Mouse (Mus musculus) C2C12 (cell line): ENCODE measurements around the gene Pde4c.

ENCODE experiments used
- CEBPB ChIP-seq: IDR thresholded peaks from one replicate; pipeline ENCODE4 v1.6.1; 2011; ENCODE audit warnings: low read depth, mild to moderate bottlenecking, control low read depth, moderate library complexity
- CTCF ChIP-seq: IDR thresholded peaks from one replicate; pipeline ENCODE4 v1.5.1; 2011; ENCODE audit not compliant: control insufficient read depth, insufficient read depth, insufficient read length
- MAX ChIP-seq: IDR thresholded peaks from one replicate; pipeline ENCODE4 v1.6.1; 2011; ENCODE audit warnings: mild to moderate bottlenecking, control low read depth
- MYOD1 ChIP-seq: IDR thresholded peaks from one replicate; pipeline ENCODE4 v1.6.1; 2011; ENCODE audit warnings: low read depth; ENCODE audit not compliant: control insufficient read depth, insufficient read length
- USF1 ChIP-seq: IDR thresholded peaks from one replicate; pipeline ENCODE4 v1.6.1; 2011; ENCODE audit warnings: low read depth, mild to moderate bottlenecking, control low read depth, moderate library complexity

GRCm38 (mm10) chr8:70703287-70703686, 20.2 kb upstream of the Pde4c start, which contains the start of gene Iqcn:
- TF ChIP-seq MAX (no peak), CTCF (no peak), USF1 (no peak), CEBPB (no peak), MYOD1 (no peak)
